Mouse (Mus musculus) left cerebral cortex, postnatal 14 days (tissue): Measurements from ENCODE around the gene Gtpbp10. TPM values are rescaled to one million over a fixed set of nuclear protein-coding genes. Genes with fewer than 3 reads are reported as not detected.

Source experiments
- DNase-seq, 2 experiments: peaks; one replicate each; pipeline ENCODE4 v3.0.0; 2021 to 2022; ENCODE audit warnings: low spot score in 2 of 2, mixed read lengths in 1 of 2
- intact Hi-C: fragments of 180-260 bp; cut with DNase I; formaldehyde crosslinking; loops from one replicate; pipeline ENCODE4 v1.15.1; 2025
- total RNA-seq, 2 experiments: library from RNA; stranded (reverse); gene quantifications; 2 replicates each; pipeline ENCODE4 v1.2.3; 2021

The Gtpbp10 gene
- total RNA-seq, 2 experiments from 2014 or later, result 9.0 to 10.8 TPM

- intact Hi-C loops, result no loop called here
- peak; percentile 73 to 74 for DNase-seq
Measured at GRCm38 (mm10) chr5:5507701-5508225, 51.6 kb downstream of the Gtpbp10 start.

GRCm38 (mm10) chr5:5504456-5504855 is 54.9 kb downstream of the Gtpbp10 start:
- intact Hi-C loops, result no loop called here

GRCm38 (mm10) chr5:5503381-5503780 is 56.0 kb downstream of the Gtpbp10 start:
- intact Hi-C loops, result no loop called here
- no peak for DNase-seq

More at GRCm38 (mm10) chr5:5504456-5504855, 54.9 kb downstream of the Gtpbp10 start:
- no peak for DNase-seq

GRCm38 (mm10) chr5:5501583-5501982 is 57.8 kb downstream of the Gtpbp10 start:
- intact Hi-C loops, result no loop called here
- no peak for DNase-seq

GRCm38 (mm10) chr5:5496393-5496792 is 62.9 kb downstream of the Gtpbp10 start:
- no peak for DNase-seq
- intact Hi-C loops, result no loop called here

- intact Hi-C loops, result no loop called here
- no peak for DNase-seq
Measured at GRCm38 (mm10) chr5:5495042-5495441, 64.3 kb downstream of the Gtpbp10 start.

GRCm38 (mm10) chr5:5494269-5495005 is 64.9 kb downstream of the Gtpbp10 start:
- peak; percentile 59 to 62 for DNase-seq
- intact Hi-C loops, result loop anchor here (1.0 kb wide), 1 partner anchor 255 kb away; the partner anchor contains the start of gene Steap1

- DNase-seq, result no peak
- intact Hi-C loops, result no loop called here
Measured at GRCm38 (mm10) chr5:5492163-5492562, 67.2 kb downstream of the Gtpbp10 start.

Other genes starting within 250 kb of the Gtpbp10 start
- 100 to 1,000 TPM; 159 to 167 TPM for gene Cdk14, start 139.2 kb downstream of the Gtpbp10 start, total RNA-seq
- gene 1700015F17Rik, start 80.4 kb downstream of the Gtpbp10 start, total RNA-seq, result 1 to 10 TPM in 1 of 2 experiments, not detected in 1; 1.2 TPM
- 10 to 100 TPM; 54.0 to 56.7 TPM for gene Cldn12, start 44.6 kb downstream of the Gtpbp10 start, total RNA-seq
- 1 to 10 TPM in 1 of 2 experiments, under 1 TPM in 1; 0.53 to 1.1 TPM for gene Gm8773, start 14.3 kb upstream of the Gtpbp10 start, total RNA-seq
- gene Cfap69, start 104.7 kb upstream of the Gtpbp10 start, total RNA-seq, result 10 to 100 TPM; 21.6 to 23.0 TPM
- gene Steap2, start 135.0 kb upstream of the Gtpbp10 start, total RNA-seq, result 10 to 100 TPM in 1 of 2 experiments, 1 to 10 TPM in 1; 8.5 to 11.1 TPM
- gene Steap1, start 189.8 kb upstream of the Gtpbp10 start, total RNA-seq, result under 1 TPM; 0.97 to 0.99 TPM